Mouse (Mus musculus): Measurements from ENCODE around the gene Ramp1. TPM values are rescaled to one million over a fixed set of nuclear protein-coding genes. Genes with fewer than 3 reads are reported as not detected.

Gene Ramp1
- polyA plus RNA-seq, 1 experiment from 2014 or later, result 20.2 TPM

- 80% methylated on average over 5 of the region's 5 CpGs for WGBS
- H3K36me3 ChIP-seq, result peaks cover 3% of the 10 kb centered on the region; the same call in 1 of the 2 replicates
- H3K27me3 ChIP-seq (replicated peaks), result no peaks in the 10 kb centered on the region
- H3K27ac ChIP-seq (ENCODE audit: poor library complexity, severe bottlenecking), result no peak overlapping the region
- H3K4me3 ChIP-seq, result no peak overlapping the region
- no peak overlapping the region for H3K4me2 ChIP-seq
- no peak overlapping the region for H3K9ac ChIP-seq
- no peaks in the 10 kb centered on the region for H3K9me3 ChIP-seq (replicated peaks)
- peaks cover 20% of the 10 kb centered on the region for H3K4me1 ChIP-seq (replicated peaks)
- ATAC-seq (ENCODE audit: insufficient number of reproducible peaks, low FRiP score), result no peak
Observed at GRCm38 (mm10) chr1:91259794-91260193, 80.2 kb downstream of the Ramp1 start.

DNA sequence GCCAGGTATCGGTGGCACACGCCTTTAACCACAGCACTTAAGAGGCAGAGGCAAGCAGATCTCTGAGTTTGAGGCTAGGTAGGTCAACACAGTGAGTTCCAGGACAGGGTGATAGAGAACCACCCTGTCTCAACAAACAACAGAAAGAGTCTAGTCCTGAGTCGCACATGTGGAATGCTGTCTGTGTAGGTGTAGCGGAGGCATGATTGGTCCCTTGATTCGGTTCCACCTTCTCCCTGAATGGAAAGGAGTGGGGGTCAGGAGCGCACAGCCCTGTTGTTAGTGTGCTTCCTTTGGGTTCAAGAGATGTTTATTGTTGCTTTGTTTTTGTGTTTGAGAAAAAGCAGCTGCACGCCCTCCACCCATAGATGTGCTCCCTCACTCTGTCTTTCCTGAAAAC is 82.9 kb downstream of the Ramp1 start:
- 88% methylated on average over 7 of the region's 7 CpGs for WGBS
- Histone ChIP-seq H3K27ac (ENCODE audit: poor library complexity, severe bottlenecking) (no peak overlapping the region), H3K27me3 (replicated peaks) (no peaks in the 10 kb centered on the region), H3K9ac (no peak overlapping the region), H3K9me3 (replicated peaks) (no peaks in the 10 kb centered on the region), H3K36me3 (peaks cover 22% of the 10 kb centered on the region), H3K4me3 (no peak overlapping the region), H3K4me2 (no peak overlapping the region), H3K4me1 (replicated peaks) (peaks cover 13% of the 10 kb centered on the region)
- ATAC-seq (ENCODE audit: insufficient number of reproducible peaks, low FRiP score), result no peak

GRCm38 (mm10) chr1:91272260-91272659 is 92.6 kb downstream of the Ramp1 start:
- WGBS, result 83% methylated on average over 2 of the region's 2 CpGs
- no peak overlapping the region for H3K27ac ChIP-seq (ENCODE audit: poor library complexity, severe bottlenecking)

More at GRCm38 (mm10) chr1:91272260-91272659, 92.6 kb downstream of the Ramp1 start:
- no peaks in the 10 kb centered on the region for H3K4me1 ChIP-seq (replicated peaks)
- no peaks in the 10 kb centered on the region for H3K27me3 ChIP-seq (replicated peaks)
- no peaks in the 10 kb centered on the region for H3K9me3 ChIP-seq (replicated peaks)
- ATAC-seq (ENCODE audit: insufficient number of reproducible peaks, low FRiP score), result no peak
- H3K9ac ChIP-seq, result no peak overlapping the region
- H3K4me2 ChIP-seq, result no peak overlapping the region
- H3K36me3 ChIP-seq, result peaks cover 32% of the 10 kb centered on the region
- H3K4me3 ChIP-seq, result no peak overlapping the region

Other genes starting within 250 kb of the Ramp1 start
- gene Prlh, start 226.7 kb upstream of the Ramp1 start, polyA plus RNA-seq (2016; fragmentation: Nextera tagmentation; extraction: Ambion mirVana), result not detected in 2 replicates
- gene Rab17, start 210.2 kb upstream of the Ramp1 start, polyA plus RNA-seq (2016; fragmentation: Nextera tagmentation; extraction: Ambion mirVana), result 0.64 and 1.3 TPM in 2 replicates
- gene Lrrfip1, start 181.1 kb upstream of the Ramp1 start, polyA plus RNA-seq (2016; fragmentation: Nextera tagmentation; extraction: Ambion mirVana), result 151 and 161 TPM in 2 replicates
- 2.1 and 2.7 TPM in 2 replicates for gene Rbm44, start 34.7 kb upstream of the Ramp1 start, polyA plus RNA-seq (2016; fragmentation: Nextera tagmentation; extraction: Ambion mirVana)
- 65.2 and 66.5 TPM in 2 replicates for gene Ube2f, start 70.5 kb downstream of the Ramp1 start, polyA plus RNA-seq (2016; fragmentation: Nextera tagmentation; extraction: Ambion mirVana)
- gene Scly, start 118.5 kb downstream of the Ramp1 start, polyA plus RNA-seq (2016; fragmentation: Nextera tagmentation; extraction: Ambion mirVana), result 14.8 and 14.9 TPM in 2 replicates
- 0.05 and 0.08 TPM in 2 replicates for gene Espnl, start 142.3 kb downstream of the Ramp1 start, polyA plus RNA-seq (2016; fragmentation: Nextera tagmentation; extraction: Ambion mirVana)
- 44.2 and 46.7 TPM in 2 replicates for gene Klhl30, start 171.2 kb downstream of the Ramp1 start, polyA plus RNA-seq (2016; fragmentation: Nextera tagmentation; extraction: Ambion mirVana)
- gene Erfe, start 186.6 kb downstream of the Ramp1 start, polyA plus RNA-seq (2016; fragmentation: Nextera tagmentation; extraction: Ambion mirVana), result 1.5 and 1.7 TPM in 2 replicates
- gene Ilkap, start 219.0 kb downstream of the Ramp1 start, polyA plus RNA-seq (2016; fragmentation: Nextera tagmentation; extraction: Ambion mirVana), result 104 and 106 TPM in 2 replicates
- gene Hes6, start 234.2 kb downstream of the Ramp1 start, polyA plus RNA-seq (2016; fragmentation: Nextera tagmentation; extraction: Ambion mirVana), result 63.6 and 65.4 TPM in 2 replicates